Mouse (Mus musculus) thymus, adult 2 months (tissue): ENCODE results near the gene Atxn1l. TPM values are rescaled to one million over a fixed set of nuclear protein-coding genes. Genes with fewer than 3 reads are reported as not detected.

Experiments used
- DNase-seq: peaks from one replicate; pipeline ENCODE4 v3.0.0; 2021
- H3K27ac ChIP-seq: fragments of 200-500 bp; 2 replicates; pipeline ENCODE4 v1.5.1; 2012; ENCODE audit warnings: low read length, control low read depth; ENCODE audit not compliant: control insufficient read depth, insufficient read depth
- H3K27me3 ChIP-seq: fragments of 200-500 bp; 2 replicates; pipeline ENCODE4 v1.6.1; 2012; ENCODE audit warnings: mild to moderate bottlenecking, low read length, moderate library complexity, mixed read lengths; ENCODE audit not compliant: control insufficient read depth, insufficient read depth
- H3K36me3 ChIP-seq: fragments of 200-500 bp; 2 replicates; pipeline ENCODE4 v1.6.1; 2012; ENCODE audit warnings: mild to moderate bottlenecking, low read length, moderate library complexity; ENCODE audit not compliant: control insufficient read depth, insufficient read depth
- H3K4me1 ChIP-seq: fragments of 200-500 bp; replicated peaks from 2 replicates; pipeline ENCODE4 v1.6.1; 2012; ENCODE audit warnings: low read length; ENCODE audit not compliant: control insufficient read depth, insufficient read depth
- H3K4me3 ChIP-seq: fragments of 200-500 bp; 2 replicates; pipeline ENCODE4 v1.5.1; 2012; ENCODE audit warnings: mild to moderate bottlenecking, low read length, control low read depth, moderate library complexity; ENCODE audit not compliant: control insufficient read depth, insufficient read depth
- CTCF ChIP-seq: fragments of 200-500 bp; IDR thresholded peaks from 2 replicates; pipeline ENCODE4 v1.5.1; 2012; ENCODE audit warnings: mild to moderate bottlenecking, control low read depth, low read length, moderate library complexity, borderline replicate concordance; ENCODE audit not compliant: control insufficient read depth, poor library complexity, insufficient read depth; ENCODE audit errors: extremely low read depth
- POLR2A ChIP-seq: fragments of 200-500 bp; IDR thresholded peaks from 2 replicates; pipeline ENCODE4 v1.6.1; 2012; ENCODE audit warnings: mild to moderate bottlenecking, low read length, control low read depth, moderate library complexity; ENCODE audit not compliant: control insufficient read depth, poor library complexity, insufficient read depth; ENCODE audit errors: extremely low read depth
- WGBS: fragments of 180-500 bp; shearing (Covaris S2); methylation state at CpG from one replicate; pipeline ENCODE4 v1.1.7; 2018; 5-methylcytosine and 5-hydroxymethylcytosine counted together
- polyA plus RNA-seq: library from polyadenylated mRNA; depleted of rRNA; stranded (reverse); fragments of >200 nt; gene quantifications from 2 replicates; pipeline ENCODE4 v1.2.3, GENCODE M21; 2012

The Atxn1l gene
- polyA plus RNA-seq, 1 experiment = 20.3 TPM

GRCm38 (mm10) chr8:109706874-109707237 lies 30.7 kb downstream of the Atxn1l start:
- WGBS = 1% methylated on average over 2 of the region's 2 CpGs
- Histone ChIP-seq H3K36me3 (no peaks in the 10 kb centered on the region), H3K27me3 (no peaks in the 10 kb centered on the region), H3K27ac (no peak overlapping the region), H3K4me3 (no peak overlapping the region), H3K4me1 (peaks cover 21% of the 10 kb centered on the region)
- TF ChIP-seq CTCF (peak; percentile 60; the same call in 1 of the 2 replicates), POLR2A (no peak)
- DNase-seq = peak; percentile 83

- Histone ChIP-seq H3K36me3 (no peaks in the 10 kb centered on the region), H3K27me3 (no peaks in the 10 kb centered on the region), H3K4me1 (peaks cover 21% of the 10 kb centered on the region), H3K27ac (no peak overlapping the region), H3K4me3 (peak overlapping the region; percentile 77)
- WGBS = 9% methylated on average over 30 of the region's 30 CpGs
- TF ChIP-seq CTCF (no peak), POLR2A (no peak)
- DNase-seq = peak; percentile 29
Observed at GRCm38 (mm10) chr8:109706076-109706873, 31.3 kb downstream of the Atxn1l start.

- DNase-seq = peak; percentile 93
- Histone ChIP-seq H3K4me1 (peaks cover 21% of the 10 kb centered on the region), H3K27me3 (no peaks in the 10 kb centered on the region), H3K36me3 (no peaks in the 10 kb centered on the region), H3K27ac (peak within 1 kb of the TSS; percentile 1; the same call in 1 of the 2 replicates), H3K4me3 (peak within 1 kb of the TSS; percentile 77)
- TF ChIP-seq CTCF (0 out of 2 replicates have a peak, but pooled peaks have one; percentile 11), POLR2A (peak; percentile 64)
- WGBS = under 1% methylated on average over 73 of the region's 100 CpGs
Observed at GRCm38 (mm10) chr8:109705320-109706075, 32.0 kb downstream of the Atxn1l start, which contains the start of gene Zfp821. TSS of gene Zfp821 (plus strand) at chr8:109705546.

GRCm38 (mm10) chr8:109704565-109705319 lies 32.8 kb downstream of the Atxn1l start:
- H3K27me3 ChIP-seq = no peaks in the 10 kb centered on the region
- H3K27ac ChIP-seq = peak overlapping the region; percentile 1; the same call in 1 of the 2 replicates
- 3% methylated on average over 24 of the region's 24 CpGs for WGBS
- H3K4me3 ChIP-seq = peak overlapping the region; percentile 77
- TF ChIP-seq CTCF (no peak), POLR2A (no peak)
- no peaks in the 10 kb centered on the region for H3K36me3 ChIP-seq
- H3K4me1 ChIP-seq = peaks cover 21% of the 10 kb centered on the region
- DNase-seq = no peak

- Histone ChIP-seq H3K4me1 (0 out of 2 replicates have a peak, but pooled peaks cover 2% of the 10 kb centered on the region), H3K4me3 (no peak overlapping the region), H3K27me3 (no peaks in the 10 kb centered on the region), H3K27ac (no peak overlapping the region), H3K36me3 (no peaks in the 10 kb centered on the region)
- TF ChIP-seq POLR2A = no peak
- TF ChIP-seq CTCF = no peak
- DNase-seq = no peak
- WGBS = 92% methylated on average over 3 of the region's 3 CpGs
Observed at GRCm38 (mm10) chr8:109698477-109698876, 39.1 kb downstream of the Atxn1l start.

GRCm38 (mm10) chr8:109697754-109698153 lies 39.8 kb downstream of the Atxn1l start:
- Histone ChIP-seq H3K4me3 (no peak overlapping the region), H3K4me1 (0 out of 2 replicates have a peak, but pooled peaks cover 3% of the 10 kb centered on the region), H3K27me3 (no peaks in the 10 kb centered on the region), H3K27ac (no peak overlapping the region), H3K36me3 (no peaks in the 10 kb centered on the region)
- no peak for DNase-seq
- 95% methylated on average over 1 of the region's 1 CpGs for WGBS
- no peak for TF ChIP-seq POLR2A
- no peak for TF ChIP-seq CTCF
